In genomic region chr4:135922190-135922589, GRCm38 (mm10) we compare ENCODE assay signal across 9 mouse cellular contexts. TPM values are rescaled to one million over a fixed set of nuclear protein-coding genes. Genes with fewer than 3 reads are reported as not detected.
DNase-seq lines count a peak whose midpoint lies in the region; ATAC-seq and TF ChIP-seq lines count a peak whose summit lies in the region.
"Had no signal": no experiment of that assay in that cellular context is flagged by ENCODE, and none has a peak within 500 bp of the region (broad histone marks: within the 10 kb centered on the region; RNA-seq: fewer than 3 reads in every experiment).

No protein-coding gene starts in this region.

- no peak for DNase-seq in heart, adult 18-20 months
- DNase-seq in midbrain, embryonic 10.5 days (ENCODE audit: low spot score) = no peak
- no peak for DNase-seq in B cell, adult 2 months
- DNase-seq in testis, postnatal 10 days (ENCODE audit: low spot score) = no peak
- DNase-seq in right cerebral cortex, postnatal 4 days = no peak

- peak overlapping the region; percentile 93 for H3K4me2 ChIP-seq in heart, embryonic 13.5 days
- peak overlapping the region; percentile 87 for H3K4me2 ChIP-seq in hindbrain, embryonic 13.5 days

- no peak overlapping the region for H3K27ac ChIP-seq in heart, embryonic 13.5 days (replicated peaks)
- peak overlapping the region; percentile 67; the same call in 1 of the 2 replicates for H3K27ac ChIP-seq in bone marrow macrophage, adult 2 months (ENCODE audit: insufficient read depth, low read depth, low read length)
- H3K27ac ChIP-seq in hindbrain, embryonic 13.5 days = no peak overlapping the region
- no peak overlapping the region for H3K27ac ChIP-seq in midbrain, embryonic 10.5 days (replicated peaks)

- WGBS in heart, embryonic 13.5 days = 82% methylated on average over 1 of the region's 1 CpGs
- WGBS in hindbrain, embryonic 13.5 days = 89% methylated on average over 1 of the region's 1 CpGs
- WGBS in midbrain, embryonic 10.5 days = 97% methylated on average over 1 of the region's 1 CpGs

- H3K9me3 ChIP-seq in heart, embryonic 13.5 days = no peaks in the 10 kb centered on the region
- no peaks in the 10 kb centered on the region for H3K9me3 ChIP-seq in hindbrain, embryonic 13.5 days
- H3K9me3 ChIP-seq in midbrain, embryonic 10.5 days (replicated peaks) = no peaks in the 10 kb centered on the region

- H3K4me1 ChIP-seq in heart, embryonic 13.5 days = peaks cover 25% of the 10 kb centered on the region
- peaks cover 23% of the 10 kb centered on the region for H3K4me1 ChIP-seq in bone marrow macrophage, adult 2 months (ENCODE audit: control insufficient read depth, insufficient read depth, low read length)
- H3K4me1 ChIP-seq in hindbrain, embryonic 13.5 days (replicated peaks) = peaks cover 21% of the 10 kb centered on the region
- peaks cover 17% of the 10 kb centered on the region for H3K4me1 ChIP-seq in midbrain, embryonic 10.5 days

- TF ChIP-seq CTCF in bone marrow macrophage, adult 2 months (IDR thresholded peaks at IDR 0.05; ENCODE audit: low read depth, low read length) = no peak

- peak overlapping the region; percentile 88 for H3K9ac ChIP-seq in heart, embryonic 13.5 days
- H3K9ac ChIP-seq in hindbrain, embryonic 13.5 days = peak overlapping the region; percentile 90; the same call in 1 of the 2 replicates

- no peaks in the 10 kb centered on the region for H3K27me3 ChIP-seq in heart, embryonic 13.5 days (replicated peaks)
- no peaks in the 10 kb centered on the region for H3K27me3 ChIP-seq in hindbrain, embryonic 13.5 days
- H3K27me3 ChIP-seq in midbrain, embryonic 10.5 days (ENCODE audit: low read depth, poor library complexity, severe bottlenecking) = no peaks in the 10 kb centered on the region

- no peak for ATAC-seq in heart, embryonic 13.5 days (ENCODE audit: extremely low read depth, insufficient number of reproducible peaks, low FRiP score, low TSS enrichment)
- no peak for ATAC-seq in hindbrain, embryonic 13.5 days (ENCODE audit: low FRiP score)
- ATAC-seq: CD4-positive, CD25-positive, alpha-beta regulatory T cell, adult 4 months had no signal

- TF ChIP-seq POLR2A in bone marrow macrophage, adult 2 months (IDR thresholded peaks at IDR 0.05; ENCODE audit: borderline replicate concordance, low read depth, low read length) = no peak

- H3K4me3 ChIP-seq in heart, embryonic 13.5 days = peak overlapping the region; percentile 89
- peak overlapping the region; percentile 96 for H3K4me3 ChIP-seq in bone marrow macrophage, adult 2 months (ENCODE audit: insufficient read depth, low read length)
- H3K4me3 ChIP-seq in hindbrain, embryonic 13.5 days = peak overlapping the region; percentile 77
- H3K4me3 ChIP-seq in midbrain, embryonic 10.5 days = peak overlapping the region; percentile 85

- H3K36me3 ChIP-seq in heart, embryonic 13.5 days = peaks cover 25% of the 10 kb centered on the region
- H3K36me3 ChIP-seq in hindbrain, embryonic 13.5 days = peaks cover 33% of the 10 kb centered on the region
- peaks cover 36% of the 10 kb centered on the region for H3K36me3 ChIP-seq in midbrain, embryonic 10.5 days

RNA-seq across cellular contexts. Expression of gene Fuca1, which starts 1.7 kb away (rescaled TPM):
- 46.0 and 47.9 TPM in 2 replicates for polyA plus RNA-seq in heart, embryonic 13.5 days (2015; fragmentation: Nextera tagmentation; extraction: Ambion mirVana)
- total RNA-seq in heart, adult 18-20 months (2021) = 10 to 100 TPM; 31.7 to 35.3 TPM
- 418 and 432 TPM in 2 replicates for polyA plus RNA-seq in bone marrow macrophage, adult 2 months (2012; ENCODE audit: insufficient read depth, insufficient read length, missing spikeins)
- polyA plus RNA-seq in hindbrain, embryonic 13.5 days (2015; fragmentation: Nextera tagmentation; extraction: Ambion mirVana) = 55.8 and 60.9 TPM in 2 replicates
- 54.0 and 63.7 TPM in 2 replicates for polyA plus RNA-seq in midbrain, embryonic 10.5 days (2016; fragmentation: Nextera tagmentation; extraction: Ambion mirVana)

RNA-seq across cellular contexts. Expression of gene Hmgcl, which starts 24.1 kb away (rescaled TPM):
- 73.0 and 81.6 TPM in 2 replicates for polyA plus RNA-seq in heart, embryonic 13.5 days (2015; fragmentation: Nextera tagmentation; extraction: Ambion mirVana)
- total RNA-seq in heart, adult 18-20 months (2021) = 10 to 100 TPM; 87.3 to 91.7 TPM
- polyA plus RNA-seq in bone marrow macrophage, adult 2 months (2012; ENCODE audit: insufficient read depth, insufficient read length, missing spikeins) = 99.8 and 101 TPM in 2 replicates
- polyA plus RNA-seq in hindbrain, embryonic 13.5 days (2015; fragmentation: Nextera tagmentation; extraction: Ambion mirVana) = 52.9 and 56.5 TPM in 2 replicates
- polyA plus RNA-seq in midbrain, embryonic 10.5 days (2016; fragmentation: Nextera tagmentation; extraction: Ambion mirVana) = 64.5 and 70.1 TPM in 2 replicates

RNA-seq across cellular contexts. Expression of gene Cnr2, which starts 27.0 kb away (rescaled TPM):
- 0.29 and 0.36 TPM in 2 replicates for polyA plus RNA-seq in heart, embryonic 13.5 days (2015; fragmentation: Nextera tagmentation; extraction: Ambion mirVana)
- total RNA-seq in heart, adult 18-20 months (2021) = 1 to 10 TPM in 1 of 2 experiments, under 1 TPM in 1; 0.52 to 1.7 TPM
- polyA plus RNA-seq in bone marrow macrophage, adult 2 months (2012; ENCODE audit: insufficient read depth, insufficient read length, missing spikeins) = 17.3 and 18.8 TPM in 2 replicates
- 0.13 and 0.17 TPM in 2 replicates for polyA plus RNA-seq in hindbrain, embryonic 13.5 days (2015; fragmentation: Nextera tagmentation; extraction: Ambion mirVana)
- polyA plus RNA-seq in midbrain, embryonic 10.5 days (2016; fragmentation: Nextera tagmentation; extraction: Ambion mirVana) = 0.46 and 0.60 TPM in 2 replicates

RNA-seq across cellular contexts. Expression of gene Gale, which starts 41.3 kb away (rescaled TPM):
- polyA plus RNA-seq in heart, embryonic 13.5 days (2015; fragmentation: Nextera tagmentation; extraction: Ambion mirVana) = 23.6 and 28.7 TPM in 2 replicates
- total RNA-seq in heart, adult 18-20 months (2021) = 1 to 10 TPM; 1.8 to 2.7 TPM
- 4.7 and 5.6 TPM in 2 replicates for polyA plus RNA-seq in bone marrow macrophage, adult 2 months (2012; ENCODE audit: insufficient read depth, insufficient read length, missing spikeins)
- polyA plus RNA-seq in hindbrain, embryonic 13.5 days (2015; fragmentation: Nextera tagmentation; extraction: Ambion mirVana) = 39.5 and 41.2 TPM in 2 replicates
- 47.2 and 47.6 TPM in 2 replicates for polyA plus RNA-seq in midbrain, embryonic 10.5 days (2016; fragmentation: Nextera tagmentation; extraction: Ambion mirVana)

RNA-seq across cellular contexts. Expression of gene Pnrc2, which starts 48.5 kb away (rescaled TPM):
- polyA plus RNA-seq in heart, embryonic 13.5 days (2015; fragmentation: Nextera tagmentation; extraction: Ambion mirVana) = 114 and 125 TPM in 2 replicates
- 10 to 100 TPM; 62.7 to 68.0 TPM for total RNA-seq in heart, adult 18-20 months (2021)
- 126 and 135 TPM in 2 replicates for polyA plus RNA-seq in bone marrow macrophage, adult 2 months (2012; ENCODE audit: insufficient read depth, insufficient read length, missing spikeins)
- 109 and 112 TPM in 2 replicates for polyA plus RNA-seq in hindbrain, embryonic 13.5 days (2015; fragmentation: Nextera tagmentation; extraction: Ambion mirVana)
- polyA plus RNA-seq in midbrain, embryonic 10.5 days (2016; fragmentation: Nextera tagmentation; extraction: Ambion mirVana) = 216 and 225 TPM in 2 replicates

Comparison
In these comparisons a context has a peak if more than half of its experiments do, and no peak if none do; other contexts are left out.
1. RNA of gene Cnr2, which starts 27.0 kb away (polyA plus RNA-seq): 17.3 to 18.8 TPM in bone marrow macrophage, adult 2 months; 0.46 to 0.60 TPM in midbrain, embryonic 10.5 days, 0.29 to 0.36 TPM in heart, embryonic 13.5 days and 0.13 to 0.17 TPM in hindbrain, embryonic 13.5 days; every median in the first group is over 10 times any median in the second.
2. Peak in every context shown above with its lines, with median percentiles within 50 percentile points of each other: H3K4me3 ChIP-seq.